ENCODE assay signal across 8 mouse cellular contexts in genomic region chr11:69682209-69682839, GRCm38 (mm10). TPM values are rescaled to one million over a fixed set of nuclear protein-coding genes. Genes with fewer than 3 reads are reported as not detected.
DNase-seq lines count a peak whose midpoint lies in the region; ATAC-seq lines count a peak whose summit lies in the region.

No protein-coding gene starts in this region.

- DNase-seq in embryo, embryonic 10 days (ENCODE audit: low spot score), result peak; percentile 41
- DNase-seq in embryo, embryonic 9.5 days (ENCODE audit: extremely low spot score), result no peak
- peak; percentile 34 for DNase-seq in thymus, postnatal 4 days
- DNase-seq in thymus, postnatal 10 days (ENCODE audit: low spot score in 2 of 2), result no peak
- DNase-seq in liver, embryonic 11.5 days (ENCODE audit: low spot score), result peak; percentile 59
- no peak for DNase-seq in layer of hippocampus, postnatal 10 days (ENCODE audit: low spot score in 2 of 2)
- DNase-seq in B cell, adult 2 months, result no peak
- no peak for DNase-seq in retina, embryonic 14.5 days (ENCODE audit: low spot score)

- ATAC-seq in liver, embryonic 11.5 days (replicated peaks; ENCODE audit: low FRiP score), result peak; percentile 10

- peak overlapping the region; percentile 80 for H3K4me3 ChIP-seq in liver, embryonic 11.5 days (ENCODE audit: low read depth, low read length)

- peaks cover 12% of the 10 kb centered on the region for H3K36me3 ChIP-seq in liver, embryonic 11.5 days (ENCODE audit: control insufficient read depth, insufficient read depth, low read length)

- whole genome bisulfite sequencing in liver, embryonic 11.5 days, result 25% methylated on average over 24 of the region's 24 CpGs

- peak overlapping the region; percentile 88 for H3K27ac ChIP-seq in liver, embryonic 11.5 days (ENCODE audit: low read depth, low read length)

- H3K4me2 ChIP-seq in liver, embryonic 11.5 days, result peak overlapping the region; percentile 93

- H3K27me3 ChIP-seq in liver, embryonic 11.5 days (replicated peaks; ENCODE audit: control insufficient read depth, insufficient read depth, low read length), result no peaks in the 10 kb centered on the region

- H3K9me3 ChIP-seq in liver, embryonic 11.5 days (ENCODE audit: control insufficient read depth, low read length), result no peaks in the 10 kb centered on the region

- peaks cover 29% of the 10 kb centered on the region for H3K4me1 ChIP-seq in liver, embryonic 11.5 days (replicated peaks; ENCODE audit: control insufficient read depth, insufficient read depth, low read length)

- H3K9ac ChIP-seq in liver, embryonic 11.5 days (ENCODE audit: low read depth, low read length), result peak overlapping the region; percentile 86

RNA-seq across cellular contexts. Expression of gene Senp3, which starts 0.4 kb away (rescaled TPM):
- polyA plus RNA-seq in liver, embryonic 11.5 days (2014; fragmentation: Nextera tagmentation; extraction: Ambion mirVana), result 75.4 and 79.1 TPM in 2 replicates
- total RNA-seq in layer of hippocampus, postnatal 10 days (2021), result 10 to 100 TPM; 88.0 to 98.7 TPM

RNA-seq across cellular contexts. Expression of gene Tnfsf13, which starts 3.3 kb away (rescaled TPM):
- 0.37 TPM in 1 of 2 replicates, not detected in the other for polyA plus RNA-seq in liver, embryonic 11.5 days (2014; fragmentation: Nextera tagmentation; extraction: Ambion mirVana)
- 1 to 10 TPM; 1.1 to 1.2 TPM for total RNA-seq in layer of hippocampus, postnatal 10 days (2021)

RNA-seq across cellular contexts. Expression of gene Eif4a1, which starts 10.1 kb away (rescaled TPM):
- polyA plus RNA-seq in liver, embryonic 11.5 days (2014; fragmentation: Nextera tagmentation; extraction: Ambion mirVana), result 755 and 757 TPM in 2 replicates
- 100 to 1,000 TPM; 492 to 501 TPM for total RNA-seq in layer of hippocampus, postnatal 10 days (2021)

RNA-seq across cellular contexts. Expression of gene Tnfsf12, which starts 13.3 kb away (rescaled TPM):
- polyA plus RNA-seq in liver, embryonic 11.5 days (2014; fragmentation: Nextera tagmentation; extraction: Ambion mirVana), result 4.5 and 6.0 TPM in 2 replicates
- total RNA-seq in layer of hippocampus, postnatal 10 days (2021), result 1 to 10 TPM; 6.7 to 8.3 TPM

RNA-seq across cellular contexts. Expression of gene Tnfsfm13, which starts 13.6 kb away (rescaled TPM):
- 1.7 and 2.6 TPM in 2 replicates for polyA plus RNA-seq in liver, embryonic 11.5 days (2014; fragmentation: Nextera tagmentation; extraction: Ambion mirVana)
- total RNA-seq in layer of hippocampus, postnatal 10 days (2021), result under 1 TPM; 0.69 to 0.76 TPM

Comparison
In these comparisons a context has a peak if more than half of its experiments do, and no peak if none do; other contexts are left out.
1. DNase-seq: peak in embryo, embryonic 10 days (single experiment), thymus, postnatal 4 days (single experiment) and liver, embryonic 11.5 days (single experiment); none in embryo, embryonic 9.5 days (single experiment), thymus, postnatal 10 days (0 of 2), layer of hippocampus, postnatal 10 days (0 of 2), B cell, adult 2 months (0 of 2) and retina, embryonic 14.5 days (single experiment).